9 mouse cellular contexts compared by ENCODE assay signal in genomic region chr7:46770706-46771105, GRCm38 (mm10). TPM values are rescaled to one million over a fixed set of nuclear protein-coding genes. Genes with fewer than 3 reads are reported as not detected.
DNase-seq lines count a peak whose midpoint lies in the region; ATAC-seq and TF ChIP-seq lines count a peak whose summit lies in the region.
"Had no signal": no experiment of that assay in that cellular context is flagged by ENCODE, and none has a peak within 500 bp of the region (broad histone marks: within the 10 kb centered on the region; RNA-seq: fewer than 3 reads in every experiment).

No protein-coding gene starts in this region.

- peak; percentile 97 for TF ChIP-seq CTCF in forebrain, postnatal 0 days (IDR thresholded peaks at IDR 0.05; ENCODE audit: low read depth)

- intact Hi-C loops in left cerebral cortex, postnatal 4 days (cut with DNase I): loop anchor here (5.0 kb wide), 1 partner anchor 53 kb away; the partner anchor contains the start of gene Saa3

- DNase-seq in forebrain, postnatal 0 days: peak; percentile 76
- DNase-seq in A20 (ENCODE audit: low read depth, low spot score): peak; percentile 61
- DNase-seq in adrenal gland, postnatal 10 days: peak; percentile 69
- peak; percentile 65 for DNase-seq in embryo, embryonic 9.5 days (ENCODE audit: extremely low spot score)
- DNase-seq in left cerebral cortex, postnatal 4 days: peak; percentile 41
- DNase-seq in retina, adult 2 months (ENCODE audit: low read depth, low spot score): peak; percentile 50

- no peaks in the 10 kb centered on the region for H3K4me1 ChIP-seq in forebrain, postnatal 0 days (ENCODE audit: insufficient read depth)
- no peaks in the 10 kb centered on the region for H3K4me1 ChIP-seq in forebrain, embryonic 15.5 days
- H3K4me1 ChIP-seq: limb, embryonic 13.5 days had no signal

- WGBS in forebrain, postnatal 0 days: 69% methylated on average over 4 of the region's 4 CpGs
- WGBS in forebrain, embryonic 15.5 days: 76% methylated on average over 4 of the region's 4 CpGs

- H3K4me3 ChIP-seq in forebrain, postnatal 0 days (ENCODE audit: low read depth, low read length): no peak overlapping the region
- H3K4me3 ChIP-seq in forebrain, embryonic 15.5 days: no peak overlapping the region
- H3K4me3 ChIP-seq: limb, embryonic 13.5 days had no signal

- peaks cover 71% of the 10 kb centered on the region for H3K36me3 ChIP-seq in forebrain, postnatal 0 days (ENCODE audit: insufficient read depth)
- H3K36me3 ChIP-seq in forebrain, embryonic 15.5 days: peaks cover 84% of the 10 kb centered on the region

- no peaks in the 10 kb centered on the region for H3K9me3 ChIP-seq in forebrain, postnatal 0 days (ENCODE audit: low read length)
- H3K9me3 ChIP-seq in forebrain, embryonic 15.5 days: no peaks in the 10 kb centered on the region
- H3K9me3 ChIP-seq: limb, embryonic 13.5 days had no signal

- H3K9ac ChIP-seq in forebrain, postnatal 0 days: no peak overlapping the region
- no peak overlapping the region for H3K9ac ChIP-seq in forebrain, embryonic 15.5 days (replicated peaks)
- H3K9ac ChIP-seq: limb, embryonic 13.5 days had no signal

- no peak for ATAC-seq in forebrain, postnatal 0 days
- ATAC-seq in forebrain, embryonic 15.5 days (replicated peaks): no peak
- ATAC-seq in inflammation-experienced regulatory T-cells, adult 6 months: peak; percentile 67

- no peak overlapping the region for H3K4me2 ChIP-seq in forebrain, postnatal 0 days (ENCODE audit: low read depth)
- no peak overlapping the region for H3K4me2 ChIP-seq in forebrain, embryonic 15.5 days (replicated peaks)
- H3K4me2 ChIP-seq: limb, embryonic 13.5 days had no signal

- no peaks in the 10 kb centered on the region for H3K27me3 ChIP-seq in forebrain, postnatal 0 days (ENCODE audit: insufficient read depth, low read length)
- H3K27me3 ChIP-seq in forebrain, embryonic 15.5 days: no peaks in the 10 kb centered on the region
- H3K27me3 ChIP-seq: limb, embryonic 13.5 days had no signal

- H3K27ac ChIP-seq in forebrain, postnatal 0 days (ENCODE audit: low read depth, low read length): no peak overlapping the region
- no peak overlapping the region for H3K27ac ChIP-seq in forebrain, embryonic 15.5 days (replicated peaks)
- H3K27ac ChIP-seq: limb, embryonic 13.5 days had no signal

RNA-seq across cellular contexts. Expression of gene Saa2, which starts 19.1 kb away (rescaled TPM):
- total RNA-seq in forebrain, postnatal 0 days (2014; rRNA removed): not detected in 2 replicates
- polyA plus RNA-seq in forebrain, postnatal 0 days (2015; fragmentation: Nextera tagmentation; extraction: Ambion mirVana): not detected in 2 replicates
- polyA plus RNA-seq in forebrain, embryonic 15.5 days (2015; fragmentation: Nextera tagmentation; extraction: Ambion mirVana): not detected in 2 replicates
- not detected for total RNA-seq in adrenal gland, postnatal 10 days (2021)
- polyA plus RNA-seq in inflammation-experienced regulatory T-cells, adult 6 months (2017; shearing (Covaris generic)): not detected
- total RNA-seq in left cerebral cortex, postnatal 4 days (2021): not detected

RNA-seq across cellular contexts. Expression of gene Hps5, which starts 25.2 kb away (rescaled TPM):
- 17.1 and 24.5 TPM in 2 replicates for total RNA-seq in forebrain, postnatal 0 days (2014; rRNA removed)
- polyA plus RNA-seq in forebrain, postnatal 0 days (2015; fragmentation: Nextera tagmentation; extraction: Ambion mirVana): 5.6 and 6.9 TPM in 2 replicates
- 15.1 and 16.5 TPM in 2 replicates for polyA plus RNA-seq in forebrain, embryonic 15.5 days (2015; fragmentation: Nextera tagmentation; extraction: Ambion mirVana)
- total RNA-seq in adrenal gland, postnatal 10 days (2021): 10 to 100 TPM; 21.7 to 21.9 TPM
- 10 to 100 TPM; 16.4 to 22.3 (median 19.7) TPM for polyA plus RNA-seq in inflammation-experienced regulatory T-cells, adult 6 months (2017; shearing (Covaris generic))
- total RNA-seq in left cerebral cortex, postnatal 4 days (2021): 10 to 100 TPM; 15.5 to 16.5 TPM

RNA-seq across cellular contexts. Expression of gene Gtf2h1, which starts 25.2 kb away (rescaled TPM):
- 58.2 and 60.1 TPM in 2 replicates for total RNA-seq in forebrain, postnatal 0 days (2014; rRNA removed)
- 39.0 and 42.1 TPM in 2 replicates for polyA plus RNA-seq in forebrain, postnatal 0 days (2015; fragmentation: Nextera tagmentation; extraction: Ambion mirVana)
- 48.8 and 51.5 TPM in 2 replicates for polyA plus RNA-seq in forebrain, embryonic 15.5 days (2015; fragmentation: Nextera tagmentation; extraction: Ambion mirVana)
- 10 to 100 TPM; 36.1 to 37.1 TPM for total RNA-seq in adrenal gland, postnatal 10 days (2021)
- 10 to 100 TPM; 26.7 to 29.9 (median 27.0) TPM for polyA plus RNA-seq in inflammation-experienced regulatory T-cells, adult 6 months (2017; shearing (Covaris generic))
- total RNA-seq in left cerebral cortex, postnatal 4 days (2021): 10 to 100 TPM; 39.3 to 42.6 TPM

RNA-seq across cellular contexts. Expression of gene Saa1, which starts 27.9 kb away (rescaled TPM):
- not detected in 2 replicates for total RNA-seq in forebrain, postnatal 0 days (2014; rRNA removed)
- polyA plus RNA-seq in forebrain, postnatal 0 days (2015; fragmentation: Nextera tagmentation; extraction: Ambion mirVana): 0.36 TPM in 1 of 2 replicates, not detected in the other
- polyA plus RNA-seq in forebrain, embryonic 15.5 days (2015; fragmentation: Nextera tagmentation; extraction: Ambion mirVana): not detected in 2 replicates
- total RNA-seq in adrenal gland, postnatal 10 days (2021): under 1 TPM in 1 of 2 experiments, not detected in 1; 0.63 TPM
- polyA plus RNA-seq in inflammation-experienced regulatory T-cells, adult 6 months (2017; shearing (Covaris generic)): not detected
- total RNA-seq in left cerebral cortex, postnatal 4 days (2021): not detected

RNA-seq across cellular contexts. Expression of gene Saa4, which starts 38.3 kb away (rescaled TPM):
- not detected in 2 replicates for total RNA-seq in forebrain, postnatal 0 days (2014; rRNA removed)
- polyA plus RNA-seq in forebrain, postnatal 0 days (2015; fragmentation: Nextera tagmentation; extraction: Ambion mirVana): not detected in 2 replicates
- polyA plus RNA-seq in forebrain, embryonic 15.5 days (2015; fragmentation: Nextera tagmentation; extraction: Ambion mirVana): not detected in 2 replicates
- 10 to 100 TPM in 1 of 2 experiments, 1 to 10 TPM in 1; 3.2 to 10.9 TPM for total RNA-seq in adrenal gland, postnatal 10 days (2021)
- not detected for polyA plus RNA-seq in inflammation-experienced regulatory T-cells, adult 6 months (2017; shearing (Covaris generic))
- not detected for total RNA-seq in left cerebral cortex, postnatal 4 days (2021)
- polyA plus RNA-seq: limb, embryonic 13.5 days had no signal
